Mouse (Mus musculus) myocyte (in vitro differentiated cells): ENCODE measurements around the gene Echs1. TPM values are rescaled to one million over a fixed set of nuclear protein-coding genes. Genes with fewer than 3 reads are reported as not detected.

Experiments used
- H3K27me3 ChIP-seq: one replicate; pipeline ENCODE4 v1.6.1; 2011; ENCODE audit not compliant: control insufficient read depth, insufficient read depth, insufficient read length
- H3K36me3 ChIP-seq: one replicate; pipeline ENCODE4 v1.6.1; 2011; ENCODE audit not compliant: control insufficient read depth, insufficient read depth
- H3K4me2 ChIP-seq: one replicate; pipeline ENCODE4 v1.6.1; 2011; ENCODE audit warnings: low read depth, control low read depth
- H3K4me3 ChIP-seq: one replicate; pipeline ENCODE4 v1.5.1; 2011; ENCODE audit warnings: mild to moderate bottlenecking, control low read depth, moderate library complexity
- H3K79me2 ChIP-seq: one replicate; pipeline ENCODE4 v1.6.1; 2011; ENCODE audit not compliant: control insufficient read depth, insufficient read depth
- H3ac ChIP-seq: one replicate; pipeline ENCODE4 v1.6.1; 2011; ENCODE audit not compliant: control insufficient read depth, insufficient read length
- CEBPB ChIP-seq: IDR thresholded peaks from 2 replicates; pipeline ENCODE4 v1.6.1; 2011; ENCODE audit warnings: mild to moderate bottlenecking, moderate library complexity; ENCODE audit not compliant: poor library complexity, insufficient read depth, severe bottlenecking
- E2F4 ChIP-seq: IDR thresholded peaks from one replicate; pipeline ENCODE4 v1.6.1; 2011; ENCODE audit warnings: mild to moderate bottlenecking, control low read depth, moderate library complexity; ENCODE audit not compliant: insufficient read depth
- MAX ChIP-seq: IDR thresholded peaks from one replicate; pipeline ENCODE4 v1.6.1; 2011; ENCODE audit warnings: low read depth, mild to moderate bottlenecking, control low read depth
- MYOD1 ChIP-seq, 3 experiments: IDR thresholded peaks; one replicate each; pipeline ENCODE4 v1.6.1; 2011; ENCODE audit warnings: control low read depth in 2 of 3, low read depth in 2 of 3, mild to moderate bottlenecking in 2 of 3, moderate library complexity in 1 of 3; ENCODE audit not compliant: insufficient read length in 2 of 3, control insufficient read depth in 1 of 3
- MYOG ChIP-seq, 3 experiments: IDR thresholded peaks; one replicate each; pipeline ENCODE4 v1.6.1; 2011; ENCODE audit warnings: control low read depth in 2 of 3, low read depth in 2 of 3, mild to moderate bottlenecking in 2 of 3; ENCODE audit not compliant: insufficient read length in 2 of 3, control insufficient read depth in 1 of 3, insufficient read depth in 1 of 3
- POLR2A ChIP-seq: IDR thresholded peaks from one replicate; pipeline ENCODE4 v1.6.1; 2011; ENCODE audit warnings: low read depth, mild to moderate bottlenecking, control low read depth, moderate library complexity; ENCODE audit not compliant: insufficient read length
- POLR2AphosphoS2 ChIP-seq: IDR thresholded peaks from one replicate; pipeline ENCODE4 v1.6.1; 2011; ENCODE audit warnings: low read depth, control low read depth; ENCODE audit not compliant: insufficient read length
- SRF ChIP-seq: IDR thresholded peaks from one replicate; pipeline ENCODE4 v1.6.1; 2011; ENCODE audit warnings: low read depth; ENCODE audit not compliant: control insufficient read depth, insufficient read length
- TCF12 ChIP-seq: IDR thresholded peaks from one replicate; pipeline ENCODE4 v1.6.1; 2011; ENCODE audit warnings: mild to moderate bottlenecking, control low read depth; ENCODE audit not compliant: poor library complexity, insufficient read depth, severe bottlenecking
- TCF3 ChIP-seq: IDR thresholded peaks from one replicate; pipeline ENCODE4 v1.6.1; 2011; ENCODE audit warnings: low read depth, control low read depth; ENCODE audit not compliant: insufficient read length
- USF1 ChIP-seq: IDR thresholded peaks from one replicate; pipeline ENCODE4 v1.6.1; 2011; ENCODE audit warnings: low read depth, mild to moderate bottlenecking, control low read depth, moderate library complexity
- polyA plus RNA-seq: library from polyadenylated mRNA; unstranded; fragments of >200 nt; fragmentation: generic; extraction: Trizol; gene quantifications from one replicate; pipeline ENCODE4 v1.2.1, GENCODE M21; 2012; ENCODE audit warnings: missing spikeins

The Echs1 gene
- polyA plus RNA-seq, 1 experiment: 125 TPM

GRCm38 (mm10) chr7:140125278-140126021, 9.2 kb upstream of the Echs1 start:
- TF ChIP-seq POLR2A (peak; percentile 82), USF1 (no peak), POLR2AphosphoS2 (peak; percentile 59)

GRCm38 (mm10) chr7:140124382-140124781, 8.1 kb upstream of the Echs1 start:
- TF ChIP-seq SRF (no peak), POLR2AphosphoS2 (no peak), USF1 (no peak), E2F4 (no peak), TCF3 (no peak), POLR2A (no peak), TCF12 (no peak), CEBPB (no peak), MYOD1 (IDR thresholded peaks at IDR 0.05; ENCODE audit: control insufficient read depth in 1 of 3, insufficient read length in 2 of 3, low read depth in 2 of 3) (no peak), MYOG (IDR thresholded peaks at IDR 0.05; ENCODE audit: control insufficient read depth in 1 of 3, insufficient read depth in 1 of 3, insufficient read length in 2 of 3, low read depth in 2 of 3) (no peak)
- H3K36me3 ChIP-seq: no peaks in the 10 kb centered on the region
- no peak overlapping the region for H3K4me2 ChIP-seq
- H3K79me2 ChIP-seq: no peaks in the 10 kb centered on the region
- no peak overlapping the region for H3K4me3 ChIP-seq
- H3ac ChIP-seq: no peak overlapping the region
- H3K27me3 ChIP-seq: no peaks in the 10 kb centered on the region

More at GRCm38 (mm10) chr7:140125278-140126021, 9.2 kb upstream of the Echs1 start:
- peak overlapping the region; percentile 14 for H3ac ChIP-seq
- H3K27me3 ChIP-seq: no peaks in the 10 kb centered on the region
- H3K36me3 ChIP-seq: no peaks in the 10 kb centered on the region
- no peaks in the 10 kb centered on the region for H3K79me2 ChIP-seq
- peak overlapping the region; percentile 34 for H3K4me3 ChIP-seq
- peak overlapping the region; percentile 91 for H3K4me2 ChIP-seq

GRCm38 (mm10) chr7:140122765-140123164, 6.5 kb upstream of the Echs1 start:
- peak overlapping the region; percentile 43 for H3K4me2 ChIP-seq
- H3K79me2 ChIP-seq: no peaks in the 10 kb centered on the region
- TF ChIP-seq POLR2AphosphoS2: no peak
- TF ChIP-seq USF1: no peak
- TF ChIP-seq MYOD1 (IDR thresholded peaks at IDR 0.05; ENCODE audit: control insufficient read depth in 1 of 3, insufficient read length in 2 of 3, low read depth in 2 of 3): no peak
- H3K36me3 ChIP-seq: no peaks in the 10 kb centered on the region
- H3K4me3 ChIP-seq: no peak overlapping the region
- no peak overlapping the region for H3ac ChIP-seq
- no peaks in the 10 kb centered on the region for H3K27me3 ChIP-seq

- Histone ChIP-seq H3K36me3 (no peaks in the 10 kb centered on the region), H3K79me2 (peaks cover 7% of the 10 kb centered on the region), H3ac (no peak overlapping the region), H3K4me3 (no peak overlapping the region), H3K27me3 (no peaks in the 10 kb centered on the region), H3K4me2 (no peak overlapping the region)
- TF ChIP-seq USF1 (no peak), MAX (no peak)
These were observed 5.1 kb upstream of the Echs1 start for GRCm38 (mm10) chr7:140121338-140121910.

- peaks cover 8% of the 10 kb centered on the region for H3K79me2 ChIP-seq
- no peak overlapping the region for H3K4me2 ChIP-seq
- no peaks in the 10 kb centered on the region for H3K27me3 ChIP-seq
- TF ChIP-seq POLR2AphosphoS2: no peak
- TF ChIP-seq SRF: no peak
- no peak for TF ChIP-seq POLR2A
- TF ChIP-seq USF1: no peak
- no peak for TF ChIP-seq TCF3
- no peak for TF ChIP-seq TCF12
- TF ChIP-seq CEBPB: no peak
- H3ac ChIP-seq: no peak overlapping the region
- H3K36me3 ChIP-seq: no peaks in the 10 kb centered on the region
- no peak overlapping the region for H3K4me3 ChIP-seq
These were observed 4.2 kb upstream of the Echs1 start for GRCm38 (mm10) chr7:140120484-140120883.
